Comparison of ENCODE assay signal across 8 mouse cellular contexts in genomic region chr6:101197642-101198041, GRCm38 (mm10).
DNase-seq lines count a peak whose midpoint lies in the region.

No protein-coding gene starts in this region.

- intact Hi-C loops in heart, postnatal 25 days (cut with DNase I): loop anchor here (1.0 kb wide), 1 partner anchor 315 kb away; no protein-coding TSS in a partner anchor

- DNase-seq in heart, adult 8-10 months (ENCODE audit: low spot score): peak; percentile 58
- DNase-seq in heart, postnatal 25 days (ENCODE audit: low spot score): no peak
- peak; percentile 70 for DNase-seq in adrenal gland, postnatal 25 days
- peak; percentile 80 for DNase-seq in embryo, embryonic 9.5 days (ENCODE audit: extremely low spot score)
- peak; percentile 79 for DNase-seq in heart, postnatal 4 days
- DNase-seq in layer of hippocampus, adult 9-10 months (ENCODE audit: low spot score): peak; percentile 90
- peak; percentile 35 to 71 for DNase-seq in lung, postnatal 4 days
- DNase-seq in right cerebral cortex, postnatal 14 days: peak; percentile 85
